Mouse (Mus musculus): Measurements from ENCODE around the gene Txlnb.

DNA sequence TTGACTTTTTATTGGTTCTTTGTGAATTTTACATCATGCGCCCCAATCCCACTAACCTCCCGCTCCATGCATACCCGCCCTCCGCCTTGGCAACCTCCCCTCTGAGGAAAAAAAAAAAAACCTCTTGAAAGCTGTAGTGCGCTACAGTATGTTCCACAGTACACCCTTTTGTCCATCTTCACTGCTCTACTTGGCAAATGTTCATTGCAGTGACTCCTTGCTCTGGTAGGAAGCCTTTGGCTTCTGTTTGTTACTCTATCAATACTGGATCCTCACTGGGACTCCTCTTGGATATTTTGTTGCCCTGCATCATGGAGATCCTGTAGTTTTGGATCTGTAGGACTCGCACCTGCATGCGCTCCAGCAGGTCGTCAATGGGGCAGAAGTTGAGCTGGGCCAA is 33.1 kb upstream of the Txlnb start:
- no peak for TF ChIP-seq POLR2A (IDR thresholded peaks at IDR 0.05; ENCODE audit: borderline replicate concordance, extremely low read depth, low read depth, low read length)
- no peak for TF ChIP-seq CTCF (IDR thresholded peaks at IDR 0.05; ENCODE audit: insufficient read depth, low read length)

Measured in lung, adult 2 months (tissue).